Mouse (Mus musculus) hindbrain, embryonic 15.5 days (tissue): ENCODE results near the gene Rapgef4. TPM values are rescaled to one million over a fixed set of nuclear protein-coding genes. Genes with fewer than 3 reads are reported as not detected.
"Not testable (repeated sequence)": the region's sequence is repeated elsewhere in the genome, so short reads cannot be mapped to it uniquely, and the experiment has no call there.

Experiments used
- ATAC-seq: fragments of 200-750 bp; cut with Nextera tagmentation; 2 replicates; pipeline ENCODE4 v1.8.0; 2017; ENCODE audit warnings: low read depth, moderate number of reproducible peaks, moderate TSS enrichment; ENCODE audit not compliant: low FRiP score
- H3K27ac ChIP-seq: fragments of 300-500 bp; sonication (generic); replicated peaks from 2 replicates; pipeline ENCODE4 v1.5.1; 2015; ENCODE audit warnings: mild to moderate bottlenecking, inconsistent platforms
- H3K27me3 ChIP-seq: fragments of 300-500 bp; sonication (generic); 2 replicates; pipeline ENCODE4 v1.6.1; 2015; ENCODE audit warnings: control low read depth, inconsistent platforms
- H3K36me3 ChIP-seq: fragments of 300-500 bp; sonication (generic); 2 replicates; pipeline ENCODE4 v1.6.1; 2015; ENCODE audit warnings: control low read depth, inconsistent platforms
- H3K4me1 ChIP-seq: fragments of 300-500 bp; sonication (generic); replicated peaks from 2 replicates; pipeline ENCODE4 v1.6.1; 2015; ENCODE audit warnings: control low read depth, inconsistent platforms
- H3K4me2 ChIP-seq: fragments of 300-500 bp; sonication (generic); 2 replicates; pipeline ENCODE4 v1.6.1; 2015; ENCODE audit warnings: moderate library complexity, mild to moderate bottlenecking, inconsistent platforms
- H3K4me3 ChIP-seq: fragments of 300-500 bp; sonication (generic); 2 replicates; pipeline ENCODE4 v1.5.1; 2015; ENCODE audit warnings: mild to moderate bottlenecking, inconsistent platforms
- H3K9ac ChIP-seq: fragments of 300-500 bp; sonication (generic); 2 replicates; pipeline ENCODE4 v1.6.1; 2015; ENCODE audit warnings: inconsistent platforms
- H3K9me3 ChIP-seq: fragments of 300-500 bp; sonication (generic); 2 replicates; pipeline ENCODE4 v1.6.1; 2016; ENCODE audit warnings: control low read depth, inconsistent platforms
- WGBS: fragments of 180-500 bp; shearing (Covaris S2); methylation state at CpG from one replicate; pipeline ENCODE4 v1.1.7; 2015; 5-methylcytosine and 5-hydroxymethylcytosine counted together
- polyA plus RNA-seq: library from polyadenylated mRNA; unstranded; fragments of >200 nt; fragmentation: Nextera tagmentation; extraction: Ambion mirVana; gene quantifications from 2 replicates; pipeline ENCODE4 v1.2.1, GENCODE M21; 2015

Gene Rapgef4
- polyA plus RNA-seq, 1 experiment from 2014 or later, result 34.2 TPM

DNA sequence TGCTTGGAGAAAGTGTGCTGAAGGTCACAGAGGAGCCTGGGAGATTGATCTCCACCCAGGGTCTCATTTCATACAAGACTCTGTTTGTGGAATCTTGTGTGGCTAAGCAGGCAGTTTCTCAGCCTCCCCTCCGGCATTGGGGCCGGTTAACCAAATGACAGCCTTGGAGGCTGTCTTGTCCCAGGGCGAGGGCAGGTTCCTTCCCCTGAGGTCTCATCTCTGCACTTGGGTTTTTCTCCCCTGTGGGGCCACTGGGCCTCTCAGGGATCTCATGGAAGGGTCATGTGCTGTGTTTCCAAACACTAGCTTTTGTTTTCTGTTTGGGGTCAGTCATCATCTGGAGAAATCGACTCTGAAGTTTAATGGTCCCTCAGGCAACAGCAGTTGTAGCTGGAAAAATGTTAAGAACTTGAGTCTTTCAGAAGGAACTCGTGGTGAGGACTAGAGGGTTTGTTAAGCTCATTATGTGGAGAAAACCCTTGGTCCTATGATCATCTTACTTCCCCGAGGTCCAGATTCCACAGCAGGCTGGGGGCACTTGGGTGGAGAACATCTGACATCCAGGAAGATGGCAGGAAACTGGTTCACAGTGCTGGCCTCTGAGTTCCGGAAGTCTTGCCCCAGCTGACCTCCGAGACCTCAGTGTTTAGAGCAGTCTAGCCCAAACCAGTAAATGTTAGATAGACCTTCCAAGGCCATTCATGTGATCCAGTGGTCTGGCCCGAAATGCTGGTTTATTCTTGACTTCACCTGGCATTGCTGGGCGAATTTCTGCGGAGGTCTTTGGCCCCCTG lies 75.2 kb downstream of the Rapgef4 start:
- Histone ChIP-seq H3K9me3 (no peaks in the 10 kb centered on the region), H3K36me3 (no peaks in the 10 kb centered on the region), H3K27ac (peak overlapping the region; percentile 39), H3K4me1 (0 out of 2 replicates have a peak, but pooled peaks cover 5% of the 10 kb centered on the region), H3K4me3 (no peak overlapping the region), H3K27me3 (no peaks in the 10 kb centered on the region), H3K9ac (no peak overlapping the region), H3K4me2 (peak overlapping the region; percentile 18)
- no peak for ATAC-seq
- 66% methylated on average over 11 of the region's 11 CpGs for whole genome bisulfite sequencing

DNA sequence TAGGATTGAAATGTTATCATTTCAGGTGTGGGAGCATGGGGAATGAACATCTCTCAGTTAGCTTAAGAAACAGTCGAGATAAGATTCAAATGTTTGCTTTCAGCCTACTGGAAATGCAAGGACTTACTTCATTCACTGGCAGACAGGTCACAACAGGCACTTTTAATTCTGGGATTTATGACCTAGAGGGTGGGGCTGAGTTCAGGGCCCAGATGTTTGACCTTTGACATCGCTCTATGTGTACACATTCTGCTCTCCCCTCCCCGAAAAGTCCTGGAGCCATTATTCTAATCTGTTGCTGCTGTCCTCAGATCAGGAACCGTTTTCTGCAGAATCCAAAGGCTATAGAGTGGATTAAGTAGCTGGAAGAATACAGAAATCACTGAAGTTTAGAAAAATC lies 81.9 kb downstream of the Rapgef4 start:
- H3K9me3 ChIP-seq, result no peaks in the 10 kb centered on the region
- no peak overlapping the region for H3K27ac ChIP-seq
- no peaks in the 10 kb centered on the region for H3K27me3 ChIP-seq
- 0 out of 2 replicates have a peak, but pooled peaks cover 4% of the 10 kb centered on the region for H3K4me1 ChIP-seq
- no peaks in the 10 kb centered on the region for H3K36me3 ChIP-seq
- H3K4me2 ChIP-seq, result no peak overlapping the region
- no peak overlapping the region for H3K9ac ChIP-seq
- 67% methylated on average over 4 of the region's 4 CpGs for WGBS
- no peak overlapping the region for H3K4me3 ChIP-seq
- ATAC-seq, result no peak

DNA sequence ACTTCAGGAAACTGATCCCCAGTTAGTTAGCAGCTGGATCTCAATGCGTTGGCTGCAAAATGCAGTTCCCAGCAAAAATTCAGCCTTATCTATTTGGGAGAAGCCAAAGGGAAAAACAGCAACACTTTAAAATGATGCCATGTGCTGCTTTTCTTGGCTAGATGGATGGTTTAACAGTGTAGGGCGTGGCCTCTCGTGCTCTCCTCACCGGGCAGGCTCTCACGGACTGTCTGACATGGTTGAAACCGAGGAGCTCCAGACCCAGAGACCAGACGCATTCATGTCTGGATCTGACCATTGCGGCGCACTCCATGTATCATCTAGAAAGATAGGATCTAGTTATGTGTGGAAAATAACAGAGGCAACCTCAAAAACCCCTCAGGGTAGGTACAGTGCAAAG lies 87.5 kb downstream of the Rapgef4 start:
- 88% methylated on average over 9 of the region's 9 CpGs for WGBS
- H3K27ac ChIP-seq, result no peak overlapping the region
- no peaks in the 10 kb centered on the region for H3K36me3 ChIP-seq
- no peaks in the 10 kb centered on the region for H3K27me3 ChIP-seq
- H3K4me3 ChIP-seq, result no peak overlapping the region
- H3K9ac ChIP-seq, result no peak overlapping the region
- no peaks in the 10 kb centered on the region for H3K9me3 ChIP-seq
- no peak overlapping the region for H3K4me2 ChIP-seq
- H3K4me1 ChIP-seq, result 0 out of 2 replicates have a peak, but pooled peaks cover 4% of the 10 kb centered on the region
- ATAC-seq, result no peak

DNA sequence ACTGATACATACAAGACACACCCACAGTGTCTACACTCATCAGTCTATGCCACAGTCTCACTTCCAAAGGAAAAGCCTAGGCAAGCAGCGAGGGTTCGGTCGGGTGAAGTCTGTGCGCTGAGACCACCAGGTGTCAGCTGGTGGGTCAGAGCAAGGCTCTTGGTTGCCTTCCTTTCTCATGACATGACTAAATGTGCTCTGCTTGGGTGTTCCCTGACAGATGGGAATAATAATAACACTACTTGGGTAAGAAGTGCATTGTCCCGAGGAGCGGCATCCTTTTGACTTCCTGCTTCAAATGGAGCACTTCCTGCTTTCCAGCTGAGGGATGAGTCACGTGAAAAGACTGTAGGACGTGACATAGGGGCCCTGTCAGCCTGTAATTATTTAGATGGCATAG lies 89.0 kb downstream of the Rapgef4 start:
- Histone ChIP-seq H3K4me1 (0 out of 2 replicates have a peak, but pooled peaks cover 4% of the 10 kb centered on the region), H3K4me2 (no peak overlapping the region), H3K4me3 (no peak overlapping the region), H3K36me3 (no peaks in the 10 kb centered on the region), H3K27me3 (no peaks in the 10 kb centered on the region), H3K27ac (no peak overlapping the region), H3K9me3 (no peaks in the 10 kb centered on the region), H3K9ac (no peak overlapping the region)
- 78% methylated on average over 8 of the region's 8 CpGs for WGBS
- no peak for ATAC-seq

DNA sequence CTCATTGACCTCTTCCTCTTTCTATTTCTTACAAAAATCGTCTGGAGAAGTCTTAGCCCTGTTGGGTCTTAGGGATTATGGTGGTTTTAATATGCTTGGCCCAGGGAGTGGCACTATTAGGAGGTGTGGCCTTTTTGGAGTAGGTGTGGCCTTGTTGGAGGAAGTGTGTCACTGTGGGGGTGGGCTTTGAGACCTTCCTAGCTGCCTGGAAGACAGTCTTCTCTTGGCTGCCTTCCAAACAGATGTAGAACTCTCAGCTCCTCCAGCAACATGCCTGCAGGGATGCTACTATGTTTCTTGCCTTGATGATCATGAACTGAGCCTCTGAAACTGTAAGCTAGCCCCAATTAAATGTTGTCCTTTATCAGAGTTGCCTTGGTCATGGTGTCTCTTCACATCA lies 92.1 kb downstream of the Rapgef4 start:
- not testable (repeated sequence) for H3K9me3 ChIP-seq, H3K4me1 ChIP-seq, H3K4me3 ChIP-seq, H3K27ac ChIP-seq, H3K36me3 ChIP-seq, H3K4me2 ChIP-seq, H3K27me3 ChIP-seq, H3K9ac ChIP-seq, ATAC-seq
- WGBS, result 53% methylated on average over 1 of the region's 1 CpGs

DNA sequence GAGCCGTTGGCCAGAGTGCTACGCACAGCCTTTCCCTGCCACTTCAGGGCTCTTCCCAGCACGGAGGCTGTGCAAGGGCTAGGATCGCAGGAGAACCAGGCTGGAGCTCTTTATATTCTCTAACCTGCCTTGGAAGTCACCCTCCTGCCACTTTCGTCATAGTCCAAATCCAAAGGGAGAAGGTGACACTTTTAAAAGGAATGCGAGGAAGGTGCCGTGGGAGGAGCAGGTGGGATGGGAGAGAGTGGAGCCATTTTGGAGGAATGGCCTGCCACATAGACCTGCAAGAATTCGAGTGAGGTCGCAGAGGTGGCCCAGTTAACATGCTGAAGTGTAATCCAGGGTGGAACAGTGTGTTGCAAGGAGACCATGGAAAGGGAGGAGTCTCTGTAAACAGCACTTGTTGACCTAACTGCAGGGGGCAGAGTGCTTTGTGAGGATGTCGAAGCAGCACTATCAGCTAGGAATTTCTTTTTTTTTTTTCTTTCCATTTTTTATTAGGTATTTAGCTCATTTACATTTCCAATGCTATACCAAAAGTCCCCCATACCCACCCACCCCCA lies 94.0 kb downstream of the Rapgef4 start:
- H3K4me2 ChIP-seq, result no peak overlapping the region
- WGBS, result 82% methylated on average over 10 of the region's 10 CpGs
- no peak overlapping the region for H3K9ac ChIP-seq
- peaks cover 6% of the 10 kb centered on the region; the same call in 1 of the 2 replicates for H3K4me1 ChIP-seq
- H3K27ac ChIP-seq, result no peak overlapping the region
- no peaks in the 10 kb centered on the region for H3K27me3 ChIP-seq
- H3K9me3 ChIP-seq, result no peaks in the 10 kb centered on the region
- H3K4me3 ChIP-seq, result no peak overlapping the region
- no peak for ATAC-seq
- H3K36me3 ChIP-seq, result no peaks in the 10 kb centered on the region

DNA sequence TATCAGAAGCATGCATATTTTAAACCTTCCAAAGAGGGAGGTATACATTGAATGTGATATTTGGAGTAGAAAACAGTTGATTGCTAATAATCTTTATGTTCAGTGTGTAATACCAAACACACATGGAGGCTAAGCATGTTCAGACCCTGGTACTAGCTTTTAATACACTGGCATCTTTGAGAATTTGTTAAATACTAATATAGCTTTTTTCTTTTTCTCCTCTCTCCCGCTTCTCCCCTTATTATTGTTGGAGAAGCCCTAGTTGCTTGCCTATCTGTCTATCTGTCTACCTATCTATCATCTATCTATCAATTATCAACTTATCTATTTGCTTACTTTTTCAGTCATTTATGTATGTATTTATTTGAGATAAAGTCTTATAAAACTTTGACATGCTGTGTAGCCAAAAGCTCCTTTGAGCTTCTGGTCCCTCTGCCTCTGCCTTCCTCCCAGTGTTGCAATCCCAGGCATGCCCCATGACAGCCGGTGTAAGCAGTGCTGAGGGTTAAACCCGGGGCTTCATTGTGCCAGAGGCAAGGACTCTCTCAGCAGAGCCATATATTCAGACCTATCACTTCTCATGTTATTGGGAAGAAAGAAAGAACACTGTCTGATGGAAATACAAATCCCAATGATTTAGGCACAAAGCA lies 96.6 kb downstream of the Rapgef4 start:
- H3K9ac ChIP-seq, result no peak overlapping the region
- H3K27ac ChIP-seq, result no peak overlapping the region
- WGBS, result 72% methylated on average over 3 of the region's 3 CpGs
- no peaks in the 10 kb centered on the region for H3K9me3 ChIP-seq
- H3K4me2 ChIP-seq, result no peak overlapping the region
- H3K36me3 ChIP-seq, result no peaks in the 10 kb centered on the region
- H3K4me3 ChIP-seq, result no peak overlapping the region
- H3K27me3 ChIP-seq, result no peaks in the 10 kb centered on the region
- no peak for ATAC-seq
- H3K4me1 ChIP-seq, result peaks cover 6% of the 10 kb centered on the region; the same call in 1 of the 2 replicates

DNA sequence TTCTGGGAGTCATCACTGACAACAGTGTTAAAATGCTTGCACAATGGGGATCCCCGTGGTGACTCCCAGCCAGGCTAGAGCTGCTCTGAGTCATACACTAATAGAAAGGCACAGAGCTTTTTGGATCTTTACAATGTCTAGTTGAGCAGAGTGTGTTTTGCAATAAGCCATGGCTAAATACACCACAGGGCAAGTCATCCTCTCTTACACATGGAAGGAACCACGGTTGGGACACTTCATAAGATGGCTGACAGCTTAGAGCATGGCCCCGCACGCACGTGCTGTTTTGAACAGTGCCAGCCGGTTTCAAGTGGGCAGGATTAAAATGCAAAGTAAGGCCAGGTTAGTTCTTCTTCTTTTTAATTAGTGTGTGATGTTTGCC lies 97.1 kb downstream of the Rapgef4 start:
- H3K9me3 ChIP-seq, result no peaks in the 10 kb centered on the region
- WGBS, result 65% methylated on average over 6 of the region's 6 CpGs
- H3K9ac ChIP-seq, result no peak overlapping the region
- H3K4me3 ChIP-seq, result no peak overlapping the region
- no peak overlapping the region for H3K4me2 ChIP-seq
- H3K4me1 ChIP-seq, result peaks cover 6% of the 10 kb centered on the region; the same call in 1 of the 2 replicates
- no peaks in the 10 kb centered on the region for H3K36me3 ChIP-seq
- H3K27ac ChIP-seq, result no peak overlapping the region
- ATAC-seq, result no peak
- H3K27me3 ChIP-seq, result no peaks in the 10 kb centered on the region

DNA sequence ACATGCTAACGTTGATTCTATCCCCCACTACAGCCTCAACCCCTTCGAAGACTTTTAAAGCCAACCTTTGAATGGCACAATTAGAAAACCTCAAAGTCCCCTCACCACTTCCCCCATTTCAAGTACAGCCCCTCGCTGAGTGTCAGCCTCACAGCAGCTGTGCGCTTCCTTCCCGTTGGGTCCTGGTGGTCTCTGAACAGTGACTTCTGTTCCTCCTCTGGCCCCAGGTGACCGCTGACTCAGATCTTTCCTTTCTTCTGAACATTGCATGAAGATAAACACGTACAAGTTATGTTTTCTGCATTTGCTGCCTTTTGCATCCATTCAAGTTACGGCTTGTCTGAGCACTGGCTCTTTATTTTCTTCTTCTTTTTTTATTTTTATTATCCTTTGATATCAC lies 98.1 kb downstream of the Rapgef4 start:
- Histone ChIP-seq H3K36me3 (no peaks in the 10 kb centered on the region), H3K27ac (no peak overlapping the region), H3K9me3 (no peaks in the 10 kb centered on the region), H3K4me3 (no peak overlapping the region), H3K4me1 (peaks cover 6% of the 10 kb centered on the region; the same call in 1 of the 2 replicates), H3K27me3 (no peaks in the 10 kb centered on the region), H3K4me2 (no peak overlapping the region), H3K9ac (no peak overlapping the region)
- ATAC-seq, result no peak
- WGBS, result 85% methylated on average over 8 of the region's 8 CpGs

DNA sequence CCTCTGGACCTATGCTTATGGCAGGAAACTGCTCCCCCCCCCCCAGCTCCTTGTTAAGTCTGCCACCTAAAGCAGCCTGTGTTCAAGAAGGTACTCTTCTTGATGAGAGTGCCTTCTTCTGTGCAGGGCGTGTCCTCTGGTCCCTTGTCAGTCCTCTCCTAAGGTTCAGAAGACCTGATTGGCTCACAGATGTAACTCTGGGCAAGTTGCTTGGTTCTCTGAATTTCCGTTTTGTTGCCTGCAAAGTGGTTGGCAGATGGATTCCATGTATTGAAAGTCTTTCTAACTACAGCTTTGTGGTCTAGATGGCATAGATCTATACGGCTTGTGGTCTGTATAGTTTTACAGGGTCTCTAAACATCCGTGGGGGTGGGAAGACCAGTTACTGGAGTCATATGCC lies 101.8 kb downstream of the Rapgef4 start:
- H3K27ac ChIP-seq, result no peak overlapping the region

DNA sequence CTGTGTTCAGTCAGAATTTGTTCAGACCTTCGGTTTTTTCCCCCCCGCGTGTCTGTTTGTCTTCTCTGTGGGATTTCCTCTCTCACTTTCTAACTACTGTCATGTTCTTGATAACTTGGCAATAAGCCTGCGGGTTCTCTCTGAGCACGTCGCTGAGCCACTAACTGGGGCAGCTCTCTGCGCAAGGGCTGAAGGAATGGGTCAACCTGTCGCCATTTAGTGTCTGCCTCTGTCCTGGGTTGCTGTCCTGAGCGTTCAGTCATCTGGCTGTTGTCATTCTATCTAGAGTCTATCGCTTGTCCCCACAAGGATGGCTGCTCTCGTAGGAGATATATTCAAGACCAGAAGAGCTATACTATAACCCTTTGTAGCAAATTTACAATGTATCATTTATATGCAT lies 107.8 kb downstream of the Rapgef4 start:
- WGBS, result 79% methylated on average over 11 of the region's 11 CpGs
- no peak for ATAC-seq
- H3K27me3 ChIP-seq, result no peaks in the 10 kb centered on the region
- H3K9ac ChIP-seq, result no peak overlapping the region
- H3K27ac ChIP-seq, result no peak overlapping the region
- H3K4me1 ChIP-seq, result peaks cover 16% of the 10 kb centered on the region
- no peak overlapping the region for H3K4me3 ChIP-seq
- H3K9me3 ChIP-seq, result no peaks in the 10 kb centered on the region
- no peaks in the 10 kb centered on the region for H3K36me3 ChIP-seq
- no peak overlapping the region for H3K4me2 ChIP-seq

More for the DNA sequence above, 101.8 kb downstream of the Rapgef4 start:
- Histone ChIP-seq H3K4me3 (no peak overlapping the region), H3K36me3 (no peaks in the 10 kb centered on the region), H3K4me1 (peaks cover 5% of the 10 kb centered on the region; the same call in 1 of the 2 replicates), H3K9ac (no peak overlapping the region), H3K27me3 (no peaks in the 10 kb centered on the region), H3K4me2 (no peak overlapping the region), H3K9me3 (no peaks in the 10 kb centered on the region)
- WGBS, result 92% methylated on average over 4 of the region's 4 CpGs
- no peak for ATAC-seq

DNA sequence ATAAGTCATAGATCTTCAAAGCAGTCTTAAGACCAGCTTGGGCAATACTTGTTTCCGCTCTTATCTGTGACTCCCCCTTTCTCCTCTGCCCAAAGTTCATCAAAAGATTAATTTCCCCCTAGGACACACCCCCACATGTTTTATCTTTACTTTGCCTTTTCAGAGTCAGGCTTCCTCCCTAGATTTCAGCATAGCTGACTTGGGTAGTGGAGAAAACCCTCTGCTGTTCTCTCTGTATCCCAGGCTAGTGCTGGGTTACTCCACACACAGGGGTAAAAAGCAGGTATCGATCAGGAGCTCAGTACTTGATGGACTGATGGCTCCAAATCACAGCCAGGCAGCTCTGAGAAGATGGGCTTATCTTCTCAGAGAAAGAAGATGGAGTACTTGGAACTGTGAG lies 109.0 kb downstream of the Rapgef4 start:
- no peaks in the 10 kb centered on the region for H3K36me3 ChIP-seq
- no peaks in the 10 kb centered on the region for H3K27me3 ChIP-seq
- WGBS, result 94% methylated on average over 2 of the region's 2 CpGs
- no peak overlapping the region for H3K9ac ChIP-seq
- no peak overlapping the region for H3K4me2 ChIP-seq
- no peak overlapping the region for H3K4me3 ChIP-seq
- no peaks in the 10 kb centered on the region for H3K9me3 ChIP-seq
- no peak for ATAC-seq
- H3K27ac ChIP-seq, result no peak overlapping the region
- peaks cover 18% of the 10 kb centered on the region for H3K4me1 ChIP-seq
